Mouse (Mus musculus) cortical plate, adult 2 months (tissue): ENCODE measurements at regions not wholly inside any gene's neighbourhood (a gene's known extent, or its start where the extent isn't known, plus 50 kb on each side); places are given as distances from the start of the nearest gene placed in this dataset.

ENCODE experiments used
- CTCF ChIP-seq: fragments of 200-500 bp; IDR thresholded peaks from 2 replicates; pipeline ENCODE4 v1.5.1; 2011; ENCODE audit warnings: mild to moderate bottlenecking, control low read depth, low read length; ENCODE audit not compliant: insufficient read depth; ENCODE audit errors: extremely low read depth
- POLR2A ChIP-seq: fragments of 200-500 bp; IDR thresholded peaks from 2 replicates; pipeline ENCODE4 v1.6.1; 2011; ENCODE audit warnings: mild to moderate bottlenecking, low read length, control low read depth; ENCODE audit not compliant: insufficient read depth; ENCODE audit errors: extremely low read depth

- TF ChIP-seq CTCF (no peak), POLR2A (no peak)
These were observed 128.1 kb upstream of the Adamts18 start for GRCm38 (mm10) chr8:113976626-113977025.
